Mouse (Mus musculus): ENCODE measurements around the gene Gm49378. TPM values are rescaled to one million over a fixed set of nuclear protein-coding genes. Genes with fewer than 3 reads are reported as not detected.

The Gm49378 gene
- polyA plus RNA-seq, 2 experiments = 2.0 to 2.9 TPM

GRCm38 (mm10) chr14:55584702-55585565, 52.8 kb downstream of the Gm49378 start, which contains the start of gene Emc9:
Gene Emc9, minus strand, starts transcription at chr14:55585302.
- Histone ChIP-seq H3K27me3 (ENCODE audit: control insufficient read depth, insufficient read depth, low read length) (no peaks in the 10 kb centered on the region), H3K4me1 (replicated peaks; ENCODE audit: control insufficient read depth in 2 of 2, insufficient read depth in 2 of 2, low read length in 1 of 2) (peaks cover 28 to 31% of the 10 kb centered on the region in 2 experiments), H3K4me3 (ENCODE audit: insufficient read depth in 1 of 2, low read depth in 2 of 2, low read length in 2 of 2) (peak within 1 kb of the TSS; percentile 70 to 74), H3K9ac (replicated peaks) (peak within 1 kb of the TSS; percentile 84), H3K4me2 (ENCODE audit: low read depth) (peak within 1 kb of the TSS; percentile 99), H3K9me3 (ENCODE audit: control insufficient read depth, low read length) (no peaks in the 10 kb centered on the region), H3K27ac (peak within 1 kb of the TSS; percentile 98), H3K36me3 (replicated peaks; ENCODE audit: control insufficient read depth, insufficient read depth, low read depth) (peaks cover 5% of the 10 kb centered on the region)
- under 1% methylated on average over 41 of the region's 43 CpGs for WGBS (ENCODE audit: insufficient replicate concordance)
- DNase-seq (ENCODE audit: low read depth in 3 of 3, low spot score in 3 of 3) = peak; percentile 82 to 84 (median 83)
- ATAC-seq (ENCODE audit: insufficient read depth) = peak; percentile 93
- TF ChIP-seq CTCF (IDR thresholded peaks at IDR 0.05; ENCODE audit: low read depth) (peak; percentile 26), EP300 (IDR thresholded peaks at IDR 0.05; ENCODE audit: low read depth) (peak; percentile 2; the same call in 1 of the 2 replicates)

- Histone ChIP-seq H3K27me3 (ENCODE audit: control insufficient read depth, insufficient read depth, low read length) (no peaks in the 10 kb centered on the region), H3K9ac (replicated peaks) (peak overlapping the region; percentile 84), H3K4me1 (replicated peaks; ENCODE audit: control insufficient read depth in 2 of 2, insufficient read depth in 2 of 2, low read length in 1 of 2) (peaks cover 26 to 31% of the 10 kb centered on the region in 2 experiments), H3K27ac (peak overlapping the region; percentile 98), H3K4me3 (ENCODE audit: insufficient read depth in 1 of 2, low read depth in 2 of 2, low read length in 2 of 2) (peak overlapping the region; percentile 70 to 74), H3K9me3 (ENCODE audit: control insufficient read depth, low read length) (no peaks in the 10 kb centered on the region), H3K36me3 (replicated peaks; ENCODE audit: control insufficient read depth, insufficient read depth, low read depth) (peaks cover 5% of the 10 kb centered on the region), H3K4me2 (ENCODE audit: low read depth) (peak overlapping the region; percentile 99)
- DNase-seq (ENCODE audit: low read depth in 3 of 3, low spot score in 3 of 3) = no peak
- ATAC-seq (ENCODE audit: insufficient read depth) = no peak
- WGBS (ENCODE audit: insufficient replicate concordance) = 14% methylated on average over 5 of the region's 5 CpGs
- TF ChIP-seq CTCF (IDR thresholded peaks at IDR 0.05; ENCODE audit: low read depth) (no peak), EP300 (IDR thresholded peaks at IDR 0.05; ENCODE audit: low read depth) (peak; percentile 9; the same call in 1 of the 2 replicates)
These were observed 53.4 kb downstream of the Gm49378 start for GRCm38 (mm10) chr14:55584303-55584701.

GRCm38 (mm10) chr14:55581981-55582681, 55.6 kb downstream of the Gm49378 start:
- Histone ChIP-seq H3K4me3 (ENCODE audit: insufficient read depth in 1 of 2, low read depth in 2 of 2, low read length in 2 of 2) (no peak overlapping the region), H3K9me3 (ENCODE audit: control insufficient read depth, low read length) (no peaks in the 10 kb centered on the region), H3K4me2 (ENCODE audit: low read depth) (no peak overlapping the region), H3K4me1 (replicated peaks; ENCODE audit: control insufficient read depth in 2 of 2, insufficient read depth in 2 of 2, low read length in 1 of 2) (peaks cover 29 to 41% of the 10 kb centered on the region in 2 experiments), H3K9ac (replicated peaks) (no peak overlapping the region), H3K36me3 (replicated peaks; ENCODE audit: control insufficient read depth, insufficient read depth, low read depth) (peaks cover 3% of the 10 kb centered on the region), H3K27me3 (ENCODE audit: control insufficient read depth, insufficient read depth, low read length) (no peaks in the 10 kb centered on the region), H3K27ac (no peak overlapping the region)
- DNase-seq (ENCODE audit: low read depth in 3 of 3, low spot score in 3 of 3) (no peak), ATAC-seq (ENCODE audit: insufficient read depth) (no peak)
- TF ChIP-seq CTCF (IDR thresholded peaks at IDR 0.05; ENCODE audit: low read depth) (peak; percentile 69), EP300 (IDR thresholded peaks at IDR 0.05; ENCODE audit: low read depth) (no peak)
- 73% methylated on average over 9 of the region's 9 CpGs for WGBS (ENCODE audit: insufficient replicate concordance)

DNA sequence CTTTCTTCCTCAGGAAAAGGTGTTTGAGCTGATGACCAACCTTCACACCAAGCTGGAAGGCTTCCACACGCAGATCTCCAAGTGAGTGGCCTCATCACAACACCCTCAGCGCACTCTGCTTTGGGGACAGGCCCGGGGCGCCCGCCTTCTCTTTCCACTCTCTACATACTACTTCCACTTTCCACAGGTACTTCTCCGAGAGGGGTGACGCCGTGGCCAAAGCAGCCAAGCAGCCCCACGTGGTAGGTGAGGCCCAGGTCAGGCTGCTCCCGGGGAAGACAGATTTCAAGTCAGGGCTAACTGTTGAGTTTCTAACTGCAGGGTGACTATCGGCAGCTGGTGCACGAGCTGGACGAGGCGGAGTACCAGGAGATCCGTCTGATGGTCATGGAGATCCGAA, 57.0 kb downstream of the Gm49378 start:
- TF ChIP-seq EP300 (IDR thresholded peaks at IDR 0.05; ENCODE audit: low read depth) = no peak
- Histone ChIP-seq H3K36me3 (replicated peaks; ENCODE audit: control insufficient read depth, insufficient read depth, low read depth) (peaks cover 3% of the 10 kb centered on the region), H3K4me2 (ENCODE audit: low read depth) (no peak overlapping the region), H3K4me1 (replicated peaks; ENCODE audit: control insufficient read depth in 2 of 2, insufficient read depth in 2 of 2, low read length in 1 of 2) (peaks cover 19 to 28% of the 10 kb centered on the region in 2 experiments), H3K27ac (no peak overlapping the region), H3K27me3 (ENCODE audit: control insufficient read depth, insufficient read depth, low read length) (no peaks in the 10 kb centered on the region), H3K9me3 (ENCODE audit: control insufficient read depth, low read length) (no peaks in the 10 kb centered on the region), H3K9ac (replicated peaks) (no peak overlapping the region), H3K4me3 (ENCODE audit: insufficient read depth in 1 of 2, low read depth in 2 of 2, low read length in 2 of 2) (no peak overlapping the region)
- ATAC-seq (ENCODE audit: insufficient read depth) = no peak
- 84% methylated on average over 16 of the region's 16 CpGs for WGBS (ENCODE audit: insufficient replicate concordance)
- no peak for DNase-seq (ENCODE audit: low read depth in 3 of 3, low spot score in 3 of 3)
